Mouse (Mus musculus) limb, embryonic 14.5 days (tissue): Measurements from ENCODE around the gene Tph1. TPM values are rescaled to one million over a fixed set of nuclear protein-coding genes. Genes with fewer than 3 reads are reported as not detected.

Source experiments
- ATAC-seq: fragments of 200-750 bp; cut with Nextera tagmentation; 2 replicates; pipeline ENCODE4 v1.8.0; 2017; ENCODE audit warnings: low read depth, moderate number of reproducible peaks, moderate TSS enrichment; ENCODE audit not compliant: low FRiP score
- DNase-seq: peaks from one replicate; pipeline ENCODE4 v3.0.0-alpha.2; 2015; ENCODE audit warnings: low spot score
- H3K27ac ChIP-seq: fragments of 300-500 bp; sonication (generic); replicated peaks from 2 replicates; pipeline ENCODE4 v1.5.1; 2014; ENCODE audit warnings: low read depth, mild to moderate bottlenecking, low read length, moderate library complexity, mixed read lengths
- H3K27me3 ChIP-seq: fragments of 300-500 bp; sonication (generic); 2 replicates; pipeline ENCODE4 v1.6.1; 2014; ENCODE audit warnings: low read length, mixed read lengths; ENCODE audit not compliant: control insufficient read depth, insufficient read depth
- H3K36me3 ChIP-seq: fragments of 300-500 bp; sonication (generic); 2 replicates; pipeline ENCODE4 v1.6.1; 2014; ENCODE audit warnings: mild to moderate bottlenecking, low read length, moderate library complexity, mixed read lengths; ENCODE audit not compliant: control insufficient read depth, insufficient read depth
- H3K4me1 ChIP-seq: fragments of 300-500 bp; sonication (generic); 2 replicates; pipeline ENCODE4 v1.6.1; 2014; ENCODE audit warnings: antibody characterized with exemption, low read length, mixed read lengths; ENCODE audit not compliant: control insufficient read depth, insufficient read depth
- H3K4me2 ChIP-seq: fragments of 300-500 bp; sonication (generic); replicated peaks from 2 replicates; pipeline ENCODE4 v1.6.1; 2014; ENCODE audit warnings: low read depth, mild to moderate bottlenecking, low read length, moderate library complexity; ENCODE audit not compliant: severe bottlenecking
- H3K4me3 ChIP-seq: fragments of 300-500 bp; sonication (generic); replicated peaks from 2 replicates; pipeline ENCODE4 v1.5.1; 2014; ENCODE audit warnings: low read length
- H3K9ac ChIP-seq: fragments of 300-500 bp; sonication (generic); 2 replicates; pipeline ENCODE4 v1.6.1; 2014; ENCODE audit warnings: mild to moderate bottlenecking, low read depth, low read length, moderate library complexity; ENCODE audit not compliant: severe bottlenecking
- H3K9me3 ChIP-seq: fragments of 300-500 bp; sonication (generic); 2 replicates; pipeline ENCODE4 v1.6.1; 2016; ENCODE audit warnings: low read length; ENCODE audit not compliant: control insufficient read depth
- POLR2A ChIP-seq: fragments of 200-500 bp; IDR thresholded peaks from 2 replicates; pipeline ENCODE4 v1.8.0; 2012; ENCODE audit warnings: inconsistent platforms, mild to moderate bottlenecking, moderate library complexity, borderline replicate concordance; ENCODE audit not compliant: insufficient read depth, insufficient read length; ENCODE audit errors: extremely low read depth
- WGBS: fragments of 180-500 bp; shearing (Covaris S2); extraction: QIAGEN DNeasy Blood & Tissue Kit; methylation state at CpG from one replicate; pipeline ENCODE4 v1.1.7; 2014; 5-methylcytosine and 5-hydroxymethylcytosine counted together
- polyA plus RNA-seq, 2 experiments: library from polyadenylated mRNA; depleted of rRNA in 1 of 2; stranded (reverse) in 1 of 2; unstranded in 1 of 2; fragments of >200 nt; fragmentation: Nextera tagmentation in 1 of 2; extraction: Ambion mirVana in 1 of 2; gene quantifications; 2 replicates each; pipeline versions ENCODE4 v1.2.1 to v1.2.3; 2012 to 2014

Gene Tph1
- polyA plus RNA-seq, 2 experiments = 0.29 to 1.6 TPM

GRCm38 (mm10) chr7:46602079-46602478 lies 70.3 kb downstream of the Tph1 start:
- H3K9me3 ChIP-seq = no peaks in the 10 kb centered on the region
- no peak overlapping the region for H3K4me3 ChIP-seq
- ATAC-seq (peak; percentile 62; the same call in 1 of the 2 replicates), DNase-seq (peak; percentile 39)
- H3K9ac ChIP-seq = no peak overlapping the region
- H3K4me1 ChIP-seq = peaks cover 2% of the 10 kb centered on the region; the same call in 1 of the 2 replicates
- no peaks in the 10 kb centered on the region for H3K27me3 ChIP-seq
- TF ChIP-seq POLR2A = no peak
- no peak overlapping the region for H3K4me2 ChIP-seq
- 56% methylated on average over 4 of the region's 4 CpGs for WGBS
- H3K36me3 ChIP-seq = no peaks in the 10 kb centered on the region
- no peak overlapping the region for H3K27ac ChIP-seq

GRCm38 (mm10) chr7:46601097-46601496 lies 71.2 kb downstream of the Tph1 start:
- Histone ChIP-seq H3K9ac (no peak overlapping the region), H3K9me3 (no peaks in the 10 kb centered on the region), H3K4me1 (peaks cover 2% of the 10 kb centered on the region; the same call in 1 of the 2 replicates), H3K36me3 (no peaks in the 10 kb centered on the region), H3K27ac (no peak overlapping the region), H3K4me2 (no peak overlapping the region), H3K4me3 (no peak overlapping the region), H3K27me3 (no peaks in the 10 kb centered on the region)
- 48% methylated on average over 5 of the region's 5 CpGs for WGBS
- no peak for DNase-seq
- ATAC-seq = no peak
- TF ChIP-seq POLR2A = no peak

GRCm38 (mm10) chr7:46597006-46597405 lies 75.3 kb downstream of the Tph1 start:
- WGBS = 96% methylated on average over 2 of the region's 2 CpGs
- DNase-seq = no peak

More at GRCm38 (mm10) chr7:46597006-46597405, 75.3 kb downstream of the Tph1 start:
- Histone ChIP-seq H3K9ac (no peak overlapping the region), H3K4me1 (peaks cover under 1% of the 10 kb centered on the region; the same call in 1 of the 2 replicates), H3K4me3 (no peak overlapping the region), H3K36me3 (no peaks in the 10 kb centered on the region), H3K27me3 (no peaks in the 10 kb centered on the region), H3K9me3 (no peaks in the 10 kb centered on the region), H3K4me2 (no peak overlapping the region), H3K27ac (no peak overlapping the region)
- no peak for ATAC-seq
- TF ChIP-seq POLR2A = no peak

Other genes with a start within 250 kb of the Tph1 start
- gene Sergef, start 32.7 kb downstream of the Tph1 start, polyA plus RNA-seq (2012; rRNA removed) = 12.2 and 12.8 TPM in 2 replicates
- gene Sergef, start 32.7 kb downstream of the Tph1 start, polyA plus RNA-seq (2014; fragmentation: Nextera tagmentation; extraction: Ambion mirVana) = 12.8 and 13.1 TPM in 2 replicates
- 20.8 and 21.4 TPM in 2 replicates for gene Saal1, start 38.1 kb upstream of the Tph1 start, polyA plus RNA-seq (2012; rRNA removed)
- 30.6 and 33.4 TPM in 2 replicates for gene Saal1, start 38.1 kb upstream of the Tph1 start, polyA plus RNA-seq (2014; fragmentation: Nextera tagmentation; extraction: Ambion mirVana)
- gene Saa3, start 43.2 kb upstream of the Tph1 start, polyA plus RNA-seq (2012; rRNA removed) = 0.21 and 0.22 TPM in 2 replicates
- 0.19 and 0.33 TPM in 2 replicates for gene Saa3, start 43.2 kb upstream of the Tph1 start, polyA plus RNA-seq (2014; fragmentation: Nextera tagmentation; extraction: Ambion mirVana)
- gene Saa4, start 60.1 kb upstream of the Tph1 start, polyA plus RNA-seq (2012; rRNA removed) = 0.06 TPM in 1 of 2 replicates, not detected in the other
- not detected in 2 replicates for gene Saa4, start 60.1 kb upstream of the Tph1 start, polyA plus RNA-seq (2014; fragmentation: Nextera tagmentation; extraction: Ambion mirVana)
- 0.24 and 0.68 TPM in 2 replicates for gene Saa1, start 70.4 kb upstream of the Tph1 start, polyA plus RNA-seq (2012; rRNA removed)
- 0.44 and 1.5 TPM in 2 replicates for gene Saa1, start 70.4 kb upstream of the Tph1 start, polyA plus RNA-seq (2014; fragmentation: Nextera tagmentation; extraction: Ambion mirVana)
- 0.27 and 0.47 TPM in 2 replicates for gene Saa2, start 79.3 kb upstream of the Tph1 start, polyA plus RNA-seq (2012; rRNA removed)
- gene Saa2, start 79.3 kb upstream of the Tph1 start, polyA plus RNA-seq (2014; fragmentation: Nextera tagmentation; extraction: Ambion mirVana) = 1.1 TPM in 2 replicates
- gene Hps5, start 123.5 kb upstream of the Tph1 start, polyA plus RNA-seq (2012; rRNA removed) = 34.2 and 36.5 TPM in 2 replicates
- gene Hps5, start 123.5 kb upstream of the Tph1 start, polyA plus RNA-seq (2014; fragmentation: Nextera tagmentation; extraction: Ambion mirVana) = 20.6 and 23.6 TPM in 2 replicates
- 24.3 and 34.2 TPM in 2 replicates for gene Gtf2h1, start 123.6 kb upstream of the Tph1 start, polyA plus RNA-seq (2012; rRNA removed)
- 53.1 and 53.5 TPM in 2 replicates for gene Gtf2h1, start 123.6 kb upstream of the Tph1 start, polyA plus RNA-seq (2014; fragmentation: Nextera tagmentation; extraction: Ambion mirVana)
- 692 and 736 TPM in 2 replicates for gene Ldha, start 168.9 kb upstream of the Tph1 start, polyA plus RNA-seq (2012; rRNA removed)
- gene Ldha, start 168.9 kb upstream of the Tph1 start, polyA plus RNA-seq (2014; fragmentation: Nextera tagmentation; extraction: Ambion mirVana) = 1,461 and 1,594 TPM in 2 replicates
- 0.06 TPM in 1 of 2 replicates, not detected in the other for gene Ldhc, start 188.7 kb upstream of the Tph1 start, polyA plus RNA-seq (2012; rRNA removed)
- gene Ldhc, start 188.7 kb upstream of the Tph1 start, polyA plus RNA-seq (2014; fragmentation: Nextera tagmentation; extraction: Ambion mirVana) = not detected in 2 replicates
- 86.2 and 119 TPM in 2 replicates for gene Tsg101, start 247.4 kb upstream of the Tph1 start, polyA plus RNA-seq (2012; rRNA removed)
- gene Tsg101, start 247.4 kb upstream of the Tph1 start, polyA plus RNA-seq (2014; fragmentation: Nextera tagmentation; extraction: Ambion mirVana) = 189 and 197 TPM in 2 replicates